Mouse (Mus musculus): ENCODE measurements around the gene Ccdc60.

Gene Ccdc60

GRCm38 (mm10) chr5:116269212-116270145 is 19.3 kb downstream of the Ccdc60 start:
- DNase-seq: no peak

- DNase-seq: no peak
These were observed 26.1 kb downstream of the Ccdc60 start for GRCm38 (mm10) chr5:116262689-116263088.

- no peak for DNase-seq
These were observed 26.8 kb downstream of the Ccdc60 start for GRCm38 (mm10) chr5:116261944-116262343.

GRCm38 (mm10) chr5:116260356-116260755 is 28.4 kb downstream of the Ccdc60 start:
- DNase-seq: no peak

GRCm38 (mm10) chr5:116258321-116258860 is 30.4 kb downstream of the Ccdc60 start:
- DNase-seq: peak in 1 of 2 experiments; percentile 12

- DNase-seq: no peak
These were observed 34.9 kb downstream of the Ccdc60 start for GRCm38 (mm10) chr5:116253914-116254313.

GRCm38 (mm10) chr5:116252186-116252585 is 36.6 kb downstream of the Ccdc60 start:
- no peak for DNase-seq

- DNase-seq: no peak
These were observed 42.1 kb downstream of the Ccdc60 start for GRCm38 (mm10) chr5:116246642-116247041.

- no peak for DNase-seq
These were observed 44.3 kb downstream of the Ccdc60 start for GRCm38 (mm10) chr5:116244476-116244875.

GRCm38 (mm10) chr5:116243622-116244021 is 45.2 kb downstream of the Ccdc60 start:
- no peak for DNase-seq

GRCm38 (mm10) chr5:116231841-116232643 is 56.7 kb downstream of the Ccdc60 start:
- DNase-seq: peak; percentile 72 to 80

- no peak for DNase-seq
These were observed 60.4 kb downstream of the Ccdc60 start for GRCm38 (mm10) chr5:116228414-116228813.

GRCm38 (mm10) chr5:116224023-116224422 is 64.8 kb downstream of the Ccdc60 start:
- no peak for DNase-seq

- no peak for DNase-seq
These were observed 66.9 kb downstream of the Ccdc60 start for GRCm38 (mm10) chr5:116221916-116222315.

GRCm38 (mm10) chr5:116219288-116219687 is 69.5 kb downstream of the Ccdc60 start:
- DNase-seq: peak; percentile 6 to 14

GRCm38 (mm10) chr5:116212706-116213105 is 76.1 kb downstream of the Ccdc60 start:
- no peak for DNase-seq

- DNase-seq: no peak
These were observed 79.2 kb downstream of the Ccdc60 start for GRCm38 (mm10) chr5:116209378-116210091.

- no peak for DNase-seq
These were observed 79.9 kb downstream of the Ccdc60 start for GRCm38 (mm10) chr5:116208741-116209368.

GRCm38 (mm10) chr5:116202692-116203091 is 86.1 kb downstream of the Ccdc60 start:
- no peak for DNase-seq

GRCm38 (mm10) chr5:116194499-116194898 is 94.3 kb downstream of the Ccdc60 start:
- no peak for DNase-seq

- no peak for DNase-seq
These were observed 96.1 kb downstream of the Ccdc60 start for GRCm38 (mm10) chr5:116192693-116193092.

- DNase-seq: no peak
These were observed 97.2 kb downstream of the Ccdc60 start for GRCm38 (mm10) chr5:116191596-116191995.
